Mouse (Mus musculus): Measurements from ENCODE around the gene Upb1.

- TF ChIP-seq CTCF (IDR thresholded peaks at IDR 0.05) (no peak), EP300 (IDR thresholded peaks at IDR 0.05; ENCODE audit: insufficient read depth, low read depth, low read length) (no peak), POLR2A (IDR thresholded peaks at IDR 0.05; ENCODE audit: insufficient read depth, low read depth, low read length) (no peak)
Measured at GRCm38 (mm10) chr10:75448806-75449420, 48.0 kb downstream of the Upb1 start.

All from heart, adult 2 months (tissue).